Mouse (Mus musculus): ENCODE data around the gene Rnaseh1.
A peak's percentile ranks its signal among the peaks of the same experiment; 100 is the strongest.

Rnaseh1 gene

GRCm38 (mm10) chr12:28649141-28650110 lies at the start of gene Rnaseh1:
Rnaseh1 (plus strand) TSS chr12:28649602.
- peak; percentile 71 for DNase-seq (ENCODE audit: extremely low read depth, low read depth)

GRCm38 (mm10) chr12:28602259-28602658 lies 47.1 kb upstream of the Rnaseh1 start:
- DNase-seq (ENCODE audit: extremely low read depth, low read depth) = no peak

GRCm38 (mm10) chr12:28603494-28603893 lies 45.9 kb upstream of the Rnaseh1 start:
- no peak for DNase-seq (ENCODE audit: extremely low read depth, low read depth)

- DNase-seq (ENCODE audit: extremely low read depth, low read depth) = no peak
Measured at GRCm38 (mm10) chr12:28607546-28608305, 41.7 kb upstream of the Rnaseh1 start.

DNA sequence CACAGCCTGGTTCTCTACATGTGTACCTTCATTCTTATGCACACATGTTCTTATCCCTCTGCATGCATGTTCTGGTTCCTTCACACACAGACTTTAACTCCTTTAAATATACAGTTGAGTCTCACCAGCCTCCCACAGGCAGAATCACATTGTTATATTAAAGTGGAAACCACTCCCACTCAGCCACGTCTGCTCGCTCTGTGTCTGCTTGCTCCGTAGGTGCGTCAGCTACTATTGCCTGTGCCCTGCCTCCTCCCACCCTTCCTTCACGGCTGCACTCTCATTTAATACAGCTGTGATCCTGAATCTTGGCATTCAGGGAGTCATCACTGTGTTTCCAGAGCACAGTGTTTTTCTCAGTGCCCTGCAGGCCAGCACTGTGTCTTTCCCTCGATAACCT lies 37.0 kb upstream of the Rnaseh1 start:
- no peak for DNase-seq (ENCODE audit: extremely low read depth, low read depth)

DNA sequence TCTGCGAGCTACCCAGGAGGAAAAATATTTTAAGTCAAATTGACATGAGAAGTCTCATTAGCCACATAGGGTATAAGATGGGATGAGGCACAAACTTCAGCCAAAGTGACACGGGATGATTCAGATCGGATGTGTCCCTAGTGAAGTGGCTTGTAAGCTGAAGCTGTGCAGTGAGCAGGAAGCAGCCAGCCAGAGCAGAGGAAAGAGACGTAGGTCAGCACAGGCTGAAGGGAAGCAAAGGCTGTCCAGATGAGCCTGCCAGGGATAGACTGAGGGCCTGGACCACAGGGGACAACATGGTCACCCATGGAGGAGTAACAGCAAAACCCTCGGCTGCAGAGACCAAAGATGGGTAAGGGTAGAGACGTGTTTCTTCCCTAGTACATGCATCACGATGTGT lies 35.0 kb upstream of the Rnaseh1 start:
- DNase-seq (ENCODE audit: extremely low read depth, low read depth) = no peak

- no peak for DNase-seq (ENCODE audit: extremely low read depth, low read depth)
Measured at GRCm38 (mm10) chr12:28617297-28617696, 32.1 kb upstream of the Rnaseh1 start.

- DNase-seq (ENCODE audit: extremely low read depth, low read depth) = no peak
Measured at GRCm38 (mm10) chr12:28621451-28622166, 27.8 kb upstream of the Rnaseh1 start.

DNA sequence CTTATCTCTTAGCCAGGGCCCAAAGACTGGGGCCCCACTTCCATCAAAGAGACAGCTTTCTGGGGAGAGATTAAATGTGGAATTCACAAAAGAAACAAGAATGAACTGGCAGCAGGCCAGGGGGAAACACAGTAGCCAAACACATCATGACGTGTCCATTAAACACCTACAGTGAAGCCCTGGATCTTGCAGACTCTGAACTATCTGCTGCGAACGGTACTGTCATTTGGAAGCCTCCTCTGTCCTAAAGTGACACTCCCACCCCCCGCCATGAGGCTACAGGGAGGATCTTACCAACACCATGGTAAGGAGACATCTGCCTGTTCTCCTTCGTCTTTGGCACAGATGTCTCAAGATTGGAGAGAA lies 27.3 kb upstream of the Rnaseh1 start:
- no peak for DNase-seq (ENCODE audit: extremely low read depth, low read depth)

GRCm38 (mm10) chr12:28622641-28623040 lies 26.8 kb upstream of the Rnaseh1 start:
- DNase-seq (ENCODE audit: extremely low read depth, low read depth) = no peak

- no peak for DNase-seq (ENCODE audit: extremely low read depth, low read depth)
Measured at GRCm38 (mm10) chr12:28623195-28623594, 26.2 kb upstream of the Rnaseh1 start, which contains the start of gene Colec11. Colec11 (minus strand) TSS chr12:28623377.

GRCm38 (mm10) chr12:28624251-28624650 lies 25.2 kb upstream of the Rnaseh1 start:
- DNase-seq (ENCODE audit: extremely low read depth, low read depth) = no peak

- DNase-seq (ENCODE audit: extremely low read depth, low read depth) = no peak
Measured at GRCm38 (mm10) chr12:28625407-28625806, 24.0 kb upstream of the Rnaseh1 start.

DNA sequence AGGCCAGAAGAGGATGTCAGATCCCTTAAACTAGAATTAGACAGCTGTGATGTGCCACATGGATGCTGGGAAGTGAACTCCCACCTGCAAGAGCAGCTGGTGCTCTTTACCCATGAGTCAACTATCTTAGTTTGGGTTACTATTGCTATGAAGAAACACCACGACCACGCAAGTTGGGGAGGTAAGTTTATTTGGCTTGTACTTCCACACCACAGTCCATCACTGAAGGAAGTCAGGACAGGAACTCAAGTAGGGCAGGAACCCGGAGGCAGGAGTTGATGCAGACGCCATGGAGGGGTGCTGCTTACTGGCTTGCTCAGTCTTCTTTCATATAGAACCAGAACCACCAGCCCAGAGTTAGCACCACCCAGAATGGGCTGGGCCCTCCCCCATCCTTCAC lies 22.3 kb upstream of the Rnaseh1 start:
- no peak for DNase-seq (ENCODE audit: extremely low read depth, low read depth)

GRCm38 (mm10) chr12:28628436-28628835 lies 21.0 kb upstream of the Rnaseh1 start:
- DNase-seq (ENCODE audit: extremely low read depth, low read depth) = no peak

DNA sequence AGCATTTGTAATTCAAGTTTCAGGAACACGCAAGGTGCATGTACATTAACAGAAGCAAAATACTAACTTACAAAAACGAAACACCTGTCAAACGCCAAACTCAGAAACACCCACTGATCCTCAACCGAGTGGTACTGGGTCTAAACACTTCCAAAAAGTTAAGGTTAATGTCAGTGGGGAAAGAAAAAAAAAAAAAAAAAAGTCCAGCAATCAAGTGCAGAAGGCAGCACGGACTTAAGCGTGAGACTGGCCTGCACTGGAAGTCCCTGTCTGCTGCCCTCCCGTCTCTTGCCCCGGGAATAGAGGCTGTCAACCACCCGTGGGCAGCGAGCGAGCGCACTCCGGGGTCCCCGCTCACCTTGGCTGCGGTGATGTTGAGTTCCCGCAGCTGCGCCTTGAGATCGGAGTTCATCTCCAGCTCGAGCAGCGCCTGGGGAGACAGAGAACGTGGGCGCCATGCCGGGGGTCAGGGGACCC lies 14.3 kb upstream of the Rnaseh1 start:
- DNase-seq (ENCODE audit: extremely low read depth, low read depth) = no peak

DNA sequence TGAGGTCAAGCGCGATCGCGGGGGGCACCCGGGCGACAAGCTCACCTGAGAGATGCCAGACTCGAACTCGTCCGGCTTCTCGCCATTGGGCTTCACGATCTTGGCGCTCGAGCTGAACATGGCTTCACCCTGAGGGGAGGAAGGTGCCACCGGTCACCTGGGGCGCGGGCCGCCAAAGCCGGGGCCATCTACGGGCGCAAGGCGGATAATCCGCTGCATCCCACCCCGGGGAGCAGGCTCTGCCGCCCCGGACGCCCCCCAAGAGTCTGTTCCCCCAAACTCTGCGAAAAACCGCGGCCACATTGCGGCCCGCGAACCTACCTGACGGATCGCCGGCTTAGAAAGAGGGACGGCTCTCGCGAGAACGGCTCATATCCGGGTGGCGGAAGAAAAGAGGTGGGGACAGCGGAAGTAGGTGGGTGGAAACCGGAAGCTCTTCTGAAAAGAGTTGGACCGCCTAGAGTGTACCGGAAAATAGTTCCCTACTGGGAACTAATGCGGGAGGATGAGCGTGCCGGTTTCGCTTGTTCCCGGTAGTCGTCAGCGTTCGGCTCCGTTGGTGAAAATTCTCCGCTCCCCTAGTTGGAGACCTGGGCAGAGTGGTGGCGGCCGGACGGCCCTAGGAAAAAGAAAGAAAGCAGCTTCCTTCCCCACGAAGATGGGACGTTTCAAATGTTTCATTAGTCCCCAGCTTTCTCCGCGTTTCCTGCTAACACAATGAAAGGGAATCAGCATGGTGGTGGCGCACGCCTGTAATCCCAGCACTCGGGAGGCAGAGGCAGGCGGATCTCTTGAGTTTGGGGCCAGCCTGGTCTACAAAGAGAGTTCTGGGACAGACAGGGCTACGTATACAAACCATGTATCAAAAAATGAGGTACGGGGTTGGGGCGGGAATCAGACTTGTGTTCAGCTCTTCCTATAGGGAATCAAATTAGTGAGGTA lies 13.6 kb upstream of the Rnaseh1 start, which contains the start of gene Rps7:
Gene Rps7, minus strand, starts transcription at position 419 of the 942 bp plus-strand sequence.
- peak; percentile 86 for DNase-seq (ENCODE audit: extremely low read depth, low read depth)

GRCm38 (mm10) chr12:28636543-28636942 lies 12.9 kb upstream of the Rnaseh1 start:
- DNase-seq (ENCODE audit: extremely low read depth, low read depth) = no peak

GRCm38 (mm10) chr12:28638778-28639177 lies 10.6 kb upstream of the Rnaseh1 start:
- no peak for DNase-seq (ENCODE audit: extremely low read depth, low read depth)

GRCm38 (mm10) chr12:28662628-28663027 lies 13.2 kb downstream of the Rnaseh1 start:
- no peak for DNase-seq (ENCODE audit: extremely low read depth, low read depth)
